Mouse (Mus musculus) CD4-positive naive resting alpha-beta T cell, adult 76 days (primary cell): Measurements from ENCODE around the gene Fhdc1. TPM values are rescaled to one million over a fixed set of nuclear protein-coding genes. Genes with fewer than 3 reads are reported as not detected.

Source experiments
- total RNA-seq: library from RNA; stranded (reverse); gene quantifications from one replicate; pipeline ENCODE4 v1.2.4, GENCODE M21; 2023

Gene Fhdc1
- total RNA-seq: 1.2 TPM

DNA sequence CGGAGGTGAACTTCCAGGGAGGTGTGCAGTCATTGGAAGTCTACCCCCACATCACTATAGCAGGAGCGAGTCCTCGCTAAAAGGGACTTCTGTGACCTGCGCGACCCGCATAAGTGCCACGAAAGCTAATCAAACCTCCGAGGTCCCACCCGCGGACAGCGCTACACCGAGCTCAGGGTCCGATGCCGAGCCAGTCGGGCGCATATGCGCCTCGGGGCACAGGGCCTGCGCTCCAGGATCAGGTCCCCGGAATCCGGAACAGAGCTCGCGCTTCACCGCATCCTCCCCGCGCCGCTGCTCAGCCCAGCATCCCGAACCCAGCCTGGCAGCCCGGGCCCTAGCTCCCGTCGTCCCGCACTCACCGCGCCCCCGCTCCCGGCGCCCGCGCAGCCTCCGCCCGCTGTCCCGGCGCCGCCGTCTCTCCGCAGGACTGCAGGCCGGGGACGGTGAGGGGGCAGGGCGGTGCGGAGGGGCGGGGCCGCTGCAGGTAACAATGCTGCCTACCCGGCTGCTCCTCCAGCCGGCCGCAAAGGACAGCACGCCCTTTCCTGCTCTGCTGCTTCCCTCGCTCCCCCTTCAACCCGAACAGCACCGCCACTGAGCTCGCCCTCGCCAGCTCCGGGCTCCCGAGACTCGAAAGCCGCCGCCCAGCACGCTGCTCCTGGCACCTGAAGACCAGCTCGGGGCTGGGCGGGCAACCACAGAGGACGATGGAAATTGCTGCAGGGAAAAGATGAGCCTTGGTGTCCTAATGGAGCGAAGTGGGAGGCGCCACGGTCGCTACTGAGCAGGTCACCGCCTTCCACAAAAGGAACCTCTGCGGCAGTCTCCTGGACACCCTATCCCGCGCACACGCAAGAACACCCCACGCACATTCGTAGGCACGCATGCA is at the start of gene Fhdc1:
Fhdc1 (minus strand) TSS at position 424 of the 892 bp plus-strand sequence.

Other genes starting within 250 kb of the Fhdc1 start
- 3.5 TPM for gene Trim2, start 173.6 kb downstream of the Fhdc1 start, total RNA-seq
- 41.6 TPM for gene Arfip1, start 102.2 kb upstream of the Fhdc1 start, total RNA-seq
- not detected for gene Tigd4, start 113.1 kb upstream of the Fhdc1 start, total RNA-seq
- gene Tmem154, start 185.8 kb upstream of the Fhdc1 start, total RNA-seq: 38.5 TPM